Mouse (Mus musculus): ENCODE measurements around the gene Ccn1.

- TF ChIP-seq CTCF (IDR thresholded peaks at IDR 0.05; ENCODE audit: borderline replicate concordance, insufficient read depth, low read length) (no peak), POLR2A (IDR thresholded peaks at IDR 0.05; ENCODE audit: low read depth, low read length) (no peak)
Measured at GRCm38 (mm10) chr3:145691415-145691814, 41.6 kb upstream of the Ccn1 start.

Measured in embryonic fibroblast, embryonic 13.5 days (primary cell).